Mouse (Mus musculus) kidney, adult 2 months (tissue): ENCODE measurements around the gene BC035947.

Experiments used
- CTCF ChIP-seq: fragments of 200-500 bp; conservative IDR thresholded peaks from 2 replicates; pipeline ENCODE4 v1.5.1; 2011; ENCODE audit warnings: low read depth, mild to moderate bottlenecking, control low read depth, low read length, moderate library complexity, mixed read lengths; ENCODE audit not compliant: insufficient read depth, insufficient read length
- POLR2A ChIP-seq: fragments of 200-500 bp; IDR thresholded peaks from one replicate; pipeline ENCODE4 v1.6.1; 2011; ENCODE audit warnings: low read depth, low read length, control low read depth

DNA sequence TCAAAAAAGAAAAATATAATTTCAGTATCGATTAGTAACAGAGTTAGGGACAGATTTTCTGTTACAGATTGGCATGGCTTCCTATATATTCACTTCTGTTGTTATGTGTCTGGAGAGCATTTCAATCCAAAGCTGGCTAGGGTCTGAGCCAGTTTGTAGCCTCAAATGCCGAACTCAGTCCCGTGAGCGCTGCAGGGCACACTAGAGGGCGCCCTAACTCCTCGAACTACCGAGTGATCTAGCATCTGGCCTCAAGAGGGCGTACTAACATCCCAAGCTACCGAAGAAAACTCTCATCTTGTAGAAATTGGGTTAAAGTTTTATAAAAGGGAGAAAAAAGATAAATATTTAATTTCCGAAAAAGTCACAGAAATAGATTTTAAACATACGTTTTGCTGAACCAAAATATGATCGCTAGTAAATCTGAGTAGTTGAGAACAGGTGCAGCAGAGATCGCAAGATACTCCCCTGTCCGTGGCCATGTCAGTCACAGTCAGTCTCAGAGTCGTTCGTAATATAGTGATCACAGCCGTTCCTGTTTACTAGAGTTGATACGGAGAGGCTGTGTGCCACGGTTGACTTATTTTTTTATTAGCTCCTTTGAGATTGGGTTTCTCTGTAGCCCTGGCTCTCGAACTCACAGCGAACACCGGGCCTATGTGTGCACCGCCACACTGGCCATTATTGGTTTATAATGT is 13.4 kb upstream of the BC035947 start:
- TF ChIP-seq POLR2A (no peak), CTCF (peak; percentile 98)
